Mouse (Mus musculus) embryonic fibroblast, embryonic 13.5 days (primary cell): ENCODE results near the gene Cntnap2.

Experiments used
- CTCF ChIP-seq: IDR thresholded peaks from 2 replicates; pipeline ENCODE4 v1.5.1; 2011; ENCODE audit warnings: mild to moderate bottlenecking, control low read depth, low read length, moderate library complexity, borderline replicate concordance; ENCODE audit not compliant: insufficient read depth
- POLR2A ChIP-seq: IDR thresholded peaks from 2 replicates; pipeline ENCODE4 v1.6.1; 2011; ENCODE audit warnings: low read depth, mild to moderate bottlenecking, control low read depth, low read length, moderate library complexity

DNA sequence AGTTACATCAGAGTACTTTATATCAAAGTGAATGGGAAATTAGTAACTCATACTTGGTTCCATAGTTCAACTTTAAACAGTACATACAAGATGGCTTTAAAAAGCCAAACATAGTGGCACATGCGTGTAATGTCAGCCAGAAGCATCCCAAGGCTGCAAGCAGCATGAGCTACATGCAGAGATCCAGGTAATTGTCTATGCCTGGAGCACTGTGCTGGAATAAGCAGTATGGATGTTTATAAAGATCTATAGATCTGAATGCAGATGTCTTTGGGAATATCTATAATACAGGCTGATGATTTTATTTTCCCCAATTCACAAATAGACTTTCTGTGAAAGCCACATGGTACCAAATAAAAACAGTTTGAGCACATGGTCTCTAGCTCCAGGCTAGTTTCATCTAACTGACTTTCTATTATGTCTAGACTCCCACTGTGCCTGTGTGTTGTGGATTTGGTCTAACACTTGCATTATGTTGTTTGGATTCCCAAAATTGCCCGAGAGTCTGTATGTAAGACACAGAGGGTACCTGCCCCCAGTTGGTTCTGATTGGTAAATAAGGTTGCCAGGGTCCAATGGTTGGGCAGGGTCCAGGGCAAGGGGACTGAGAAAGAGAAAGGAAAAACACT lies 963.5 kb downstream of the Cntnap2 start:
- no peak for TF ChIP-seq CTCF
- no peak for TF ChIP-seq POLR2A
